Mouse (Mus musculus): Measurements from ENCODE around the gene Echs1.

GRCm38 (mm10) chr7:140126934-140127333, 10.7 kb upstream of the Echs1 start:
- TF ChIP-seq EP300 (IDR thresholded peaks at IDR 0.05; ENCODE audit: insufficient read depth, low read depth, low read length) (no peak), CTCF (IDR thresholded peaks at IDR 0.05) (no peak)
